Mouse (Mus musculus): Measurements from ENCODE around the gene Pak2. TPM values are rescaled to one million over a fixed set of nuclear protein-coding genes. Genes with fewer than 3 reads are reported as not detected.

Pak2 gene
- polyA plus RNA-seq (2012; rRNA removed): 28.7 and 33.2 TPM in 2 replicates

GRCm38 (mm10) chr16:32078991-32079511, at the start of gene Pak2:
Gene Pak2, minus strand, starts transcription at chr16:32079342.

GRCm38 (mm10) chr16:32099638-32100150, 20.6 kb upstream of the Pak2 start, which contains the start of the genes Pigx and Cep19:
Gene Pigx, minus strand, starts transcription at chr16:32099740.
Gene Cep19, plus strand, starts transcription at chr16:32099800.

GRCm38 (mm10) chr16:32002509-32003477, 76.3 kb downstream of the Pak2 start, which contains the start of gene Senp5:
Gene Senp5, minus strand, starts transcription at chr16:32003287.

Other genes starting within 250 kb of the Pak2 start
- gene Meltf, start 200.5 kb downstream of the Pak2 start, polyA plus RNA-seq (2012; rRNA removed): 0.10 and 0.19 TPM in 2 replicates
- gene Pigz, start 145.5 kb downstream of the Pak2 start, polyA plus RNA-seq (2012; rRNA removed): 0.23 and 0.29 TPM in 2 replicates
- 33.2 and 45.6 TPM in 2 replicates for gene 0610012G03Rik, start 130.8 kb downstream of the Pak2 start, polyA plus RNA-seq (2012; rRNA removed)
- gene Ncbp2, start 130.8 kb downstream of the Pak2 start, polyA plus RNA-seq (2012; rRNA removed): 221 and 907 TPM in 2 replicates
- 17.0 and 22.6 TPM in 2 replicates for gene Senp5, start 76.1 kb downstream of the Pak2 start, polyA plus RNA-seq (2012; rRNA removed)
- 67.3 and 89.2 TPM in 2 replicates for gene Pigx, start 20.4 kb upstream of the Pak2 start, polyA plus RNA-seq (2012; rRNA removed)
- gene Cep19, start 20.5 kb upstream of the Pak2 start, polyA plus RNA-seq (2012; rRNA removed): 22.9 and 23.2 TPM in 2 replicates
- 5.6 and 6.2 TPM in 2 replicates for gene Nrros, start 86.3 kb upstream of the Pak2 start, polyA plus RNA-seq (2012; rRNA removed)
- gene Bex6, start 100.5 kb upstream of the Pak2 start, polyA plus RNA-seq (2012; rRNA removed): 0.17 TPM in 1 of 2 replicates, not detected in the other
- 19.1 and 20.0 TPM in 2 replicates for gene Fbxo45, start 167.8 kb upstream of the Pak2 start, polyA plus RNA-seq (2012; rRNA removed)
- 13.8 and 20.1 TPM in 2 replicates for gene Wdr53, start 167.9 kb upstream of the Pak2 start, polyA plus RNA-seq (2012; rRNA removed)
- gene Smco1, start 192.1 kb upstream of the Pak2 start, polyA plus RNA-seq (2012; rRNA removed): not detected in 2 replicates
- 25.1 and 35.4 TPM in 2 replicates for gene Rnf168, start 198.1 kb upstream of the Pak2 start, polyA plus RNA-seq (2012; rRNA removed)

Measured in central nervous system, embryonic 11.5 days (tissue).